Mouse (Mus musculus) MEL (cell line): ENCODE measurements around the gene C2cd4d.

Experiments used
- CTCF ChIP-seq, 3 experiments: IDR thresholded peaks in 2 of 3; conservative IDR thresholded peaks in 1 of 3; 2 replicates each; pipeline ENCODE4 v1.5.1; 2011 to 2012; ENCODE audit warnings: low read length in 3 of 3, low read depth in 2 of 3, mild to moderate bottlenecking in 2 of 3, improper control_type of control experiment in 1 of 3, inconsistent platforms in 1 of 3, mixed read lengths in 1 of 3, moderate library complexity in 1 of 3; ENCODE audit not compliant: control insufficient read depth in 1 of 3, insufficient read depth in 1 of 3, poor library complexity in 1 of 3, severe bottlenecking in 1 of 3
- EP300 ChIP-seq, 2 experiments: IDR thresholded peaks; 2 replicates each; pipeline ENCODE4 v1.6.1; 2011; ENCODE audit warnings: improper control_type of control experiment in 2 of 2, low read length in 2 of 2, low read depth in 1 of 2, mild to moderate bottlenecking in 1 of 2
- MAZ ChIP-seq: IDR thresholded peaks from 2 replicates; pipeline ENCODE4 v1.6.1; 2012; ENCODE audit warnings: low read depth, mild to moderate bottlenecking, inconsistent platforms, low read length, improper control_type of control experiment
- SMC3 ChIP-seq: IDR thresholded peaks from 2 replicates; pipeline ENCODE4 v1.6.1; 2011; ENCODE audit warnings: low read depth, low read length, improper control_type of control experiment
- TCF12 ChIP-seq: IDR thresholded peaks from 2 replicates; pipeline ENCODE4 v1.6.1; 2014; ENCODE audit warnings: low read depth, mild to moderate bottlenecking, inconsistent platforms, low read length, improper control_type of control experiment, moderate library complexity

DNA sequence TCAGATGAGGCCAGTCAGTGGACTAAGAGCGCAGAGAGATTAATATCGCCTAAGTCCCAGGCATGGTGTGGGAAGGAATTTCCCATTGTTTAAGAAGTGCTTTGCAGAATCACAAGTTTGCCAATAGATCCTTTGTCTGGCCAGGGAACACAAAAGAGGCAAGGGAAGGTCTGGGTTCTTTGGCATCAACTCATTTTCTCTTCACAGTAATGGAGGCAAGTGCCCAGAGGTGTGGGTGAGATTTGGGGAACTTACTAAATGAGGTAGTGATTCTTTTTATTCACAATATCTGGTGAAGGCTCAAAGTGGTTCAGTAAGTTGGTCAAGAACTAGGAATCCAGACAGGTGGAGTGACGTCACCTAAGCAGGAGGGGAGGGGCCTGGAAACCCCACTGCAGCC, 17.3 kb upstream of the C2cd4d start:
- TF ChIP-seq CTCF (IDR thresholded peaks at IDR 0.05 in 2 of 3, conservative IDR thresholded peaks at IDR 0.05 in 1 of 3; ENCODE audit: control insufficient read depth in 1 of 3, insufficient read depth in 1 of 3, low read depth in 2 of 3, low read length in 3 of 3, poor library complexity in 1 of 3, severe bottlenecking in 1 of 3): no peak
- TF ChIP-seq MAZ: no peak
- TF ChIP-seq EP300 (IDR thresholded peaks at IDR 0.05; ENCODE audit: low read depth in 1 of 2, low read length in 2 of 2): no peak
- no peak for TF ChIP-seq TCF12
- TF ChIP-seq SMC3: no peak
